Mouse (Mus musculus) MEL (cell line): ENCODE results near the gene Macrod2. TPM values are rescaled to one million over a fixed set of nuclear protein-coding genes. Genes with fewer than 3 reads are reported as not detected.

ENCODE experiments used
- DNase-seq: peaks from one replicate; pipeline ENCODE4 v3.0.0; 2011; ENCODE audit warnings: low read depth, low spot score
- H3K27ac ChIP-seq: 2 replicates; pipeline ENCODE4 v1.5.1; 2012; ENCODE audit warnings: low read depth, mild to moderate bottlenecking, control low read depth, low read length, moderate library complexity; ENCODE audit not compliant: control insufficient read depth
- H3K27me3 ChIP-seq, 2 experiments: fragments of 150-350 bp in 1 of 2; sonication (generic) in 1 of 2; 2 replicates each; pipeline ENCODE4 v1.6.1; 2012; ENCODE audit warnings: low read length in 2 of 2, mild to moderate bottlenecking in 2 of 2, improper control_type of control experiment in 1 of 2, moderate library complexity in 1 of 2; ENCODE audit not compliant: insufficient read depth in 2 of 2, control insufficient read depth in 1 of 2
- H3K36me3 ChIP-seq, 2 experiments: 2 replicates each; pipeline ENCODE4 v1.6.1; 2012 to 2014; ENCODE audit warnings: low read length in 2 of 2, improper control_type of control experiment in 1 of 2, inconsistent platforms in 1 of 2, mild to moderate bottlenecking in 1 of 2; ENCODE audit not compliant: insufficient read depth in 2 of 2, control insufficient read depth in 1 of 2
- H3K4me1 ChIP-seq, 2 experiments: fragments of 150-350 bp in 1 of 2; sonication (generic) in 1 of 2; 2 replicates each; pipeline ENCODE4 v1.6.1; 2012; ENCODE audit warnings: low read length in 2 of 2, improper control_type of control experiment in 1 of 2, mild to moderate bottlenecking in 1 of 2; ENCODE audit not compliant: insufficient read depth in 2 of 2, control insufficient read depth in 1 of 2
- H3K4me3 ChIP-seq, 2 experiments: fragments of 150-350 bp in 1 of 2; sonication (generic) in 1 of 2; 2 replicates each; pipeline ENCODE4 v1.5.1; 2012; ENCODE audit warnings: low read depth in 2 of 2, low read length in 2 of 2, mild to moderate bottlenecking in 2 of 2, moderate library complexity in 2 of 2, control low read depth in 1 of 2, improper control_type of control experiment in 1 of 2; ENCODE audit not compliant: control insufficient read depth in 1 of 2, insufficient read depth in 1 of 2
- H3K79me2 ChIP-seq: 2 replicates; pipeline ENCODE4 v1.6.1; 2012; ENCODE audit warnings: mild to moderate bottlenecking, low read length, moderate library complexity; ENCODE audit not compliant: control insufficient read depth, poor library complexity, insufficient read depth
- H3K9ac ChIP-seq: 2 replicates; pipeline ENCODE4 v1.6.1; 2012; ENCODE audit warnings: low read depth, mild to moderate bottlenecking, control low read depth, low read length, moderate library complexity; ENCODE audit not compliant: control insufficient read depth, poor library complexity, severe bottlenecking
- H3K9me3 ChIP-seq: fragments of 150-350 bp; sonication (generic); replicated peaks from 2 replicates; pipeline ENCODE4 v1.6.1; 2012; ENCODE audit warnings: mild to moderate bottlenecking, low read length, improper control_type of control experiment, moderate library complexity; ENCODE audit not compliant: insufficient read depth
- CHD2 ChIP-seq: IDR thresholded peaks from 2 replicates; pipeline ENCODE4 v1.6.1; 2011; ENCODE audit warnings: low read length, improper control_type of control experiment
- ELF1 ChIP-seq: IDR thresholded peaks from 2 replicates; pipeline ENCODE4 v1.6.1; 2014; ENCODE audit warnings: low read depth, mild to moderate bottlenecking, inconsistent platforms, low read length, improper control_type of control experiment, moderate library complexity
- ETS1 ChIP-seq: IDR thresholded peaks from 2 replicates; pipeline ENCODE4 v1.6.1; 2012; ENCODE audit warnings: low read depth, mild to moderate bottlenecking, inconsistent platforms, low read length, improper control_type of control experiment, moderate library complexity
- HCFC1 ChIP-seq: IDR thresholded peaks from 2 replicates; pipeline ENCODE4 v1.6.1; 2012; ENCODE audit warnings: low read depth, mild to moderate bottlenecking, inconsistent platforms, low read length, improper control_type of control experiment, moderate library complexity
- JUND ChIP-seq: IDR thresholded peaks from 2 replicates; pipeline ENCODE4 v1.6.1; 2011; ENCODE audit warnings: low read depth, mild to moderate bottlenecking, improper control_type of control experiment, low read length
- KAT2A ChIP-seq: conservative IDR thresholded peaks from 2 replicates; pipeline ENCODE4 v1.6.1; 2012; ENCODE audit warnings: low read depth, low read length, improper control_type of control experiment, inconsistent platforms
- MAZ ChIP-seq: IDR thresholded peaks from 2 replicates; pipeline ENCODE4 v1.6.1; 2012; ENCODE audit warnings: low read depth, mild to moderate bottlenecking, inconsistent platforms, low read length, improper control_type of control experiment
- MXI1 ChIP-seq: IDR thresholded peaks from 2 replicates; pipeline ENCODE4 v1.6.1; 2011; ENCODE audit warnings: mild to moderate bottlenecking, low read depth, low read length, improper control_type of control experiment
- MYB ChIP-seq: IDR thresholded peaks from 2 replicates; pipeline ENCODE4 v1.6.1; 2011; ENCODE audit warnings: mild to moderate bottlenecking, low read depth, low read length, improper control_type of control experiment
- MYC ChIP-seq: IDR thresholded peaks from 2 replicates; pipeline ENCODE4 v1.6.1; 2011; ENCODE audit warnings: low read depth, mild to moderate bottlenecking, low read length, improper control_type of control experiment, moderate library complexity
- NELFE ChIP-seq: IDR thresholded peaks from 2 replicates; pipeline ENCODE4 v1.6.1; 2011; ENCODE audit warnings: low read depth, low read length, improper control_type of control experiment
- POLR2AphosphoS2 ChIP-seq: IDR thresholded peaks from 2 replicates; pipeline ENCODE4 v1.6.1; 2011; ENCODE audit warnings: low read length, improper control_type of control experiment
- RCOR1 ChIP-seq: IDR thresholded peaks from 2 replicates; pipeline ENCODE4 v1.6.1; 2012; ENCODE audit warnings: low read depth, mild to moderate bottlenecking, inconsistent platforms, low read length, improper control_type of control experiment
- SIN3A ChIP-seq: IDR thresholded peaks from 2 replicates; pipeline ENCODE4 v1.6.1; 2012; ENCODE audit warnings: low read length, improper control_type of control experiment, inconsistent platforms
- TAL1 ChIP-seq: IDR thresholded peaks from 2 replicates; pipeline ENCODE4 v1.6.1; 2012; ENCODE audit warnings: mild to moderate bottlenecking, inconsistent platforms, low read length, moderate library complexity, mixed read lengths
- TBP ChIP-seq: IDR thresholded peaks from 2 replicates; pipeline ENCODE4 v1.8.0; 2011; ENCODE audit warnings: low read depth, low read length, improper control_type of control experiment
- TCF12 ChIP-seq: IDR thresholded peaks from 2 replicates; pipeline ENCODE4 v1.6.1; 2014; ENCODE audit warnings: low read depth, mild to moderate bottlenecking, inconsistent platforms, low read length, improper control_type of control experiment, moderate library complexity
- USF1 ChIP-seq: IDR thresholded peaks from 2 replicates; pipeline ENCODE4 v1.6.1; 2014; ENCODE audit warnings: low read depth, mild to moderate bottlenecking, inconsistent platforms, low read length, improper control_type of control experiment, moderate library complexity
- ZKSCAN1 ChIP-seq: IDR thresholded peaks from 2 replicates; pipeline ENCODE4 v1.6.1; 2012; ENCODE audit warnings: low read depth, mild to moderate bottlenecking, inconsistent platforms, low read length, improper control_type of control experiment, moderate library complexity
- polyA plus RNA-seq, 2 experiments: library from polyadenylated mRNA; stranded (reverse) in 1 of 2; unstranded in 1 of 2; fragments of >175 nt in 1 of 2; fragments of >200 nt in 1 of 2; gene quantifications; 2 replicates each; pipeline versions ENCODE4 v1.2.1 to v1.2.4; 2012; ENCODE audit warnings: low replicate concordance in 2 of 2, low read depth in 1 of 2; ENCODE audit not compliant: insufficient read length in 2 of 2, insufficient read depth in 1 of 2, missing spikeins in 1 of 2
- total RNA-seq: library from RNA; depleted of rRNA; stranded (reverse); fragments of 300-350 nt; gene quantifications from 2 replicates; pipeline ENCODE4 v1.2.3, GENCODE M21; 2012

Gene Macrod2
- total and polyA plus RNA-seq, 3 experiments: not detected

GRCm38 (mm10) chr2:142433126-142433525 is 2038.0 kb downstream of the Macrod2 start:
- no peak overlapping the region for H3K9ac ChIP-seq
- H3K27me3 ChIP-seq: no peaks in the 10 kb centered on the region
- no peaks in the 10 kb centered on the region for H3K4me1 ChIP-seq
- TF ChIP-seq POLR2AphosphoS2: no peak
- TF ChIP-seq MYC: no peak
- no peak for TF ChIP-seq TCF12
- no peak for TF ChIP-seq MAZ
- TF ChIP-seq TAL1: no peak
- no peak for TF ChIP-seq MYB
- TF ChIP-seq, all 39 proteins: peak for 0
- Histone ChIP-seq H3K79me2 (no peaks in the 10 kb centered on the region), H3K9me3 (no peaks in the 10 kb centered on the region), H3K36me3 (no peaks in the 10 kb centered on the region), H3K27ac (no peak overlapping the region), H3K4me3 (no peak overlapping the region)
- DNase-seq: no peak

GRCm38 (mm10) chr2:142434731-142435130 is 2039.6 kb downstream of the Macrod2 start:
- H3K4me1 ChIP-seq: no peaks in the 10 kb centered on the region
- no peaks in the 10 kb centered on the region for H3K79me2 ChIP-seq
- DNase-seq: no peak
- H3K36me3 ChIP-seq: no peaks in the 10 kb centered on the region
- no peak overlapping the region for H3K27ac ChIP-seq
- H3K9ac ChIP-seq: no peak overlapping the region
- TF ChIP-seq NELFE: no peak
- TF ChIP-seq TCF12: no peak
- TF ChIP-seq JUND: no peak
- TF ChIP-seq SIN3A: no peak
- TF ChIP-seq ZKSCAN1: no peak
- no peak for TF ChIP-seq USF1
- no peak for TF ChIP-seq HCFC1
- TF ChIP-seq ETS1: no peak
- H3K27me3 ChIP-seq: no peaks in the 10 kb centered on the region
- no peak overlapping the region for H3K4me3 ChIP-seq
- H3K9me3 ChIP-seq: no peaks in the 10 kb centered on the region

- Histone ChIP-seq H3K27me3 (no peaks in the 10 kb centered on the region), H3K79me2 (no peaks in the 10 kb centered on the region), H3K36me3 (no peaks in the 10 kb centered on the region), H3K9ac (no peak overlapping the region), H3K4me3 (no peak overlapping the region), H3K4me1 (no peaks in the 10 kb centered on the region), H3K27ac (no peak overlapping the region), H3K9me3 (no peaks in the 10 kb centered on the region)
- no peak for TF ChIP-seq USF1
- TF ChIP-seq TAL1: no peak
- no peak for TF ChIP-seq POLR2AphosphoS2
- TF ChIP-seq RCOR1: no peak
- TF ChIP-seq MXI1: no peak
- TF ChIP-seq TBP: no peak
- TF ChIP-seq CHD2: no peak
- no peak for TF ChIP-seq ELF1
- TF ChIP-seq KAT2A: no peak
- no peak for TF ChIP-seq ZKSCAN1
- no peak for DNase-seq
Measured at GRCm38 (mm10) chr2:142437606-142438461, 2042.7 kb downstream of the Macrod2 start.
